Mouse (Mus musculus): ENCODE data around the gene Cdh24. TPM values are rescaled to one million over a fixed set of nuclear protein-coding genes. Genes with fewer than 3 reads are reported as not detected.

Gene Cdh24
- polyA plus RNA-seq (2016; fragmentation: Nextera tagmentation; extraction: Ambion mirVana): 3.1 and 3.3 TPM in 2 replicates

- Histone ChIP-seq H3K9me3 (replicated peaks) (no peaks in the 10 kb centered on the region), H3K36me3 (peaks cover 64% of the 10 kb centered on the region), H3K4me1 (replicated peaks) (peaks cover 10% of the 10 kb centered on the region), H3K4me2 (peak within 1 kb of the TSS; percentile 95), H3K27ac (ENCODE audit: poor library complexity, severe bottlenecking) (peak within 1 kb of the TSS; percentile 40), H3K27me3 (replicated peaks) (no peaks in the 10 kb centered on the region), H3K4me3 (peak within 1 kb of the TSS; percentile 68), H3K9ac (peak within 1 kb of the TSS; percentile 84)
- under 1% methylated on average over 49 of the region's 52 CpGs for WGBS
- peak; percentile 92 for ATAC-seq (ENCODE audit: insufficient number of reproducible peaks, low FRiP score)
These were observed at the start of gene Cdh24 for GRCm38 (mm10) chr14:54641305-54641969. Gene Cdh24, minus strand, starts transcription at chr14:54641364.

GRCm38 (mm10) chr14:54687251-54687650 lies 46.1 kb upstream of the Cdh24 start:
- Histone ChIP-seq H3K27me3 (replicated peaks) (no peaks in the 10 kb centered on the region), H3K36me3 (peaks cover 36% of the 10 kb centered on the region), H3K4me2 (peak overlapping the region; percentile 96), H3K4me3 (peak overlapping the region; percentile 97), H3K9me3 (replicated peaks) (no peaks in the 10 kb centered on the region), H3K4me1 (replicated peaks) (peaks cover 19% of the 10 kb centered on the region), H3K27ac (ENCODE audit: poor library complexity, severe bottlenecking) (peak overlapping the region; percentile 99), H3K9ac (peak overlapping the region; percentile 87)
- 6% methylated on average over 8 of the region's 8 CpGs for WGBS
- no peak for ATAC-seq (ENCODE audit: insufficient number of reproducible peaks, low FRiP score)

- Histone ChIP-seq H3K9me3 (replicated peaks) (no peaks in the 10 kb centered on the region), H3K4me3 (peak within 1 kb of the TSS; percentile 97), H3K4me1 (replicated peaks) (peaks cover 19% of the 10 kb centered on the region), H3K4me2 (peak within 1 kb of the TSS; percentile 96), H3K27ac (ENCODE audit: poor library complexity, severe bottlenecking) (peak within 1 kb of the TSS; percentile 99), H3K9ac (peak within 1 kb of the TSS; percentile 97), H3K27me3 (replicated peaks) (no peaks in the 10 kb centered on the region), H3K36me3 (peaks cover 39% of the 10 kb centered on the region)
- peak; percentile 96 for ATAC-seq (ENCODE audit: insufficient number of reproducible peaks, low FRiP score)
- under 1% methylated on average over 44 of the region's 44 CpGs for WGBS
These were observed 45.5 kb upstream of the Cdh24 start, which contains the start of gene Acin1 for GRCm38 (mm10) chr14:54686522-54687143. Gene Acin1, minus strand, starts transcription at chr14:54686931.

DNA sequence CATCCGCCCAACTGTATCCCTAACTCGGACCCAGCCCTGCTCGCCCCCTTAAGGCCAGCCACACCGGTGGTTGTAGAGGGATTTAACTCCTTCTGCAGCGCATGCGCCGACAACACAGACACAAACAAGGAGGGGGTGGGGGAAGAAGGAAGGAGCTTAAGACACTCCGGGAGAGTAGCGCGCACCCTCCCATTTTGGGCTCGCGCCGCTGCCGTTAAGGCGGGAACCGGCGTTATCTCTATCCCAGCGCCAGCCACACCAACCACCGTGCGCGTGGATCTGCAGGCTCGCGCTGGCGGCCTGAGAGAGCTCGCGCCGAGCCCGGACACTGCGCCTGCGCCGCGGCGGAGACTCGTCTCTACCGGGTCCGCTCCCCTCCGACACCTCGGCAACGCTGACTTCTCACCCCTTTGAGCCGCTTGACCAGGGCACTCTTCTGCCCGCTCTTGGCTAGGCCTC lies 44.9 kb upstream of the Cdh24 start, which contains the start of gene 1700123O20Rik:
1700123O20Rik (plus strand) TSS at position 154 of the 459 bp plus-strand sequence.
- H3K4me1 ChIP-seq (replicated peaks): peaks cover 19% of the 10 kb centered on the region
- H3K36me3 ChIP-seq: peaks cover 41% of the 10 kb centered on the region
- H3K4me3 ChIP-seq: peak within 1 kb of the TSS; percentile 97
- peak; percentile 87 for ATAC-seq (ENCODE audit: insufficient number of reproducible peaks, low FRiP score)
- H3K27me3 ChIP-seq (replicated peaks): no peaks in the 10 kb centered on the region
- WGBS: 0% methylated on average over 41 of the region's 41 CpGs
- peak within 1 kb of the TSS; percentile 97 for H3K9ac ChIP-seq
- H3K4me2 ChIP-seq: peak within 1 kb of the TSS; percentile 96
- peak within 1 kb of the TSS; percentile 99 for H3K27ac ChIP-seq (ENCODE audit: poor library complexity, severe bottlenecking)
- H3K9me3 ChIP-seq (replicated peaks): no peaks in the 10 kb centered on the region

GRCm38 (mm10) chr14:54685471-54685870 lies 44.3 kb upstream of the Cdh24 start:
- Histone ChIP-seq H3K27me3 (replicated peaks) (no peaks in the 10 kb centered on the region), H3K4me2 (peak overlapping the region; percentile 96), H3K27ac (ENCODE audit: poor library complexity, severe bottlenecking) (peak overlapping the region; percentile 99), H3K9me3 (replicated peaks) (no peaks in the 10 kb centered on the region), H3K9ac (peak overlapping the region; percentile 97), H3K36me3 (peaks cover 36% of the 10 kb centered on the region), H3K4me1 (replicated peaks) (peaks cover 19% of the 10 kb centered on the region), H3K4me3 (peak overlapping the region; percentile 97)
- WGBS: 13% methylated on average over 8 of the region's 8 CpGs
- no peak for ATAC-seq (ENCODE audit: insufficient number of reproducible peaks, low FRiP score)

GRCm38 (mm10) chr14:54682396-54682795 lies 41.2 kb upstream of the Cdh24 start:
- Histone ChIP-seq H3K27me3 (replicated peaks) (no peaks in the 10 kb centered on the region), H3K4me3 (no peak overlapping the region), H3K27ac (ENCODE audit: poor library complexity, severe bottlenecking) (no peak overlapping the region), H3K4me1 (replicated peaks) (peaks cover 6% of the 10 kb centered on the region; the same call in 1 of the 2 replicates), H3K9me3 (replicated peaks) (no peaks in the 10 kb centered on the region), H3K36me3 (peaks cover 48% of the 10 kb centered on the region), H3K4me2 (no peak overlapping the region), H3K9ac (no peak overlapping the region)
- no peak for ATAC-seq (ENCODE audit: insufficient number of reproducible peaks, low FRiP score)
- 90% methylated on average over 3 of the region's 3 CpGs for whole genome bisulfite sequencing

DNA sequence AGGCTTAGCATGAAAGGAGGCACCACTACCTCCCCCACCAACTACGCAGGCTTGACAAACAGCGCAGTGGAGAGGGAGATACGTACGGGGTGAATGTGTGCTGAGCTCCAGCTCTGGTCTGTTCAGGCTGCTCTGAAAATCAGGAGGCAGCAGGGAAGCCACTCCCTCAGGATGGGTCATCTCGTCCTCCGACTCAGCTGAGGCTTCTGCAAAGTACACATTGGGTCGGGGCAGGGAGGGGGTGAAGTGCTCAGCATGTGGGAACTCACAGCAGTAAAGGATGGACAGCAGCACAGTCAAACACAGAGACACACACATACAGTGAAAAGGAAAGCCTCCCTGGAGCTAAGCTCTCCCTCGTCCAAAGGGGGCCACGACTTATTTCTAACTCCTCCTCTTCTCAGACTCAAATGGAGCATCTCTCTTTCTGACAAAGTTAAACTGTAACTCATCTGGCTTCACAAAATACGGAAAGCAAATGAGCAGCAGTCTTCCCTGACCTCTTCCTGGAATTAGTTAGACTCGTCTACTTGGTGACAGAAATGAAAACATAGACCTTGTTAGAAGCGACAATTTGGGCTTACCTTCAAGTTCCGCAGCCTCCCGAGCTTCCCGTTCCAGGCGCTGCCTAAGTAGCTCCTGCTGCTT lies 37.6 kb upstream of the Cdh24 start:
- no peak for ATAC-seq (ENCODE audit: insufficient number of reproducible peaks, low FRiP score)
- Histone ChIP-seq H3K27ac (ENCODE audit: poor library complexity, severe bottlenecking) (no peak overlapping the region), H3K9me3 (replicated peaks) (no peaks in the 10 kb centered on the region), H3K4me3 (no peak overlapping the region), H3K4me1 (replicated peaks) (0 out of 2 replicates have a peak, but pooled peaks cover 6% of the 10 kb centered on the region), H3K9ac (no peak overlapping the region), H3K4me2 (no peak overlapping the region), H3K27me3 (replicated peaks) (no peaks in the 10 kb centered on the region), H3K36me3 (peaks cover 75% of the 10 kb centered on the region)
- 89% methylated on average over 16 of the region's 16 CpGs for WGBS

DNA sequence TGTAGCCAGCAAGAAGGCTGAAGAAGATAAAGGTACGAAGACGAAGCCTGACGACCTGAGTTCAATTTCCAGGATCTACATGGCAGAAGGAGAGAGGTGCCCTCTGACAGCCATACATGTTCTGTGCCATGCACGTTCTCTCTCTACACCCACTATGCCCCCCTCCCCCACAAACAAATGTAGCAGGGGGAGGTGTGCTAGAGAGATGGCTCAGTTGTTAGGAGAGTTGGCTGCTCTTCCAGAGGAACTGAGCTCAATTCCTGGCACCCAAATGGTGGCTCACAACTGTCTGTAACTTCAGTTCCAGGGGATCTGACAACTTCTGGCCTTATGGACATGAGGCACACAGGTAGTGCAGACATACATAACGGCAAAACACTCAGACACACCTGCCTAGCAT lies 35.1 kb upstream of the Cdh24 start:
- Histone ChIP-seq H3K4me1 (replicated peaks) (no peaks in the 10 kb centered on the region), H3K27me3 (replicated peaks) (no peaks in the 10 kb centered on the region), H3K4me3 (no peak overlapping the region), H3K27ac (ENCODE audit: poor library complexity, severe bottlenecking) (no peak overlapping the region), H3K4me2 (no peak overlapping the region), H3K36me3 (peaks cover 81% of the 10 kb centered on the region), H3K9me3 (replicated peaks) (no peaks in the 10 kb centered on the region), H3K9ac (peak overlapping the region; percentile 12; the same call in 1 of the 2 replicates)
- no peak for ATAC-seq (ENCODE audit: insufficient number of reproducible peaks, low FRiP score)
- 83% methylated on average over 5 of the region's 5 CpGs for WGBS

DNA sequence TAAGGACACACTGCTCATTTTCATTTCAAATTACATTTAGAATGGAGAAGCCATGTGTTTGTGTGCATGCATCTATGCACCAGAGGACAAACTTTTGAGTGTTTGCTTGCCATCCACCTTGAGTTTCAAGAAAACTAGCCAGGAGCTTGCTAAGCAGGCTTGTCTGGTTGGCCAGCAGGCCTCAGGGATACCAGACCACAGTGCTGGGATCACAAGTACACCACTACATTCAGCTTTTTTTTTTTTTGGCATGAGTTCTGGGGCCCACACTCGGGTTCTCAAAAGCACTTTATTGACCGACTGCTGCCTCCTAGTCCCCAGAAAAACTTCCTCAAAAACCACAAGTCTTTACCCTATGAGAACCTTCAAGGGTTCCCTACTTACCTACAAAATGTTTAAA lies 33.2 kb upstream of the Cdh24 start:
- Histone ChIP-seq H3K4me2 (no peak overlapping the region), H3K27me3 (replicated peaks) (no peaks in the 10 kb centered on the region), H3K36me3 (peaks cover 76% of the 10 kb centered on the region), H3K9me3 (replicated peaks) (no peaks in the 10 kb centered on the region), H3K4me3 (no peak overlapping the region), H3K27ac (ENCODE audit: poor library complexity, severe bottlenecking) (no peak overlapping the region), H3K9ac (no peak overlapping the region), H3K4me1 (replicated peaks) (no peaks in the 10 kb centered on the region)
- 71% methylated on average over 2 of the region's 2 CpGs for WGBS
- ATAC-seq (ENCODE audit: insufficient number of reproducible peaks, low FRiP score): no peak

DNA sequence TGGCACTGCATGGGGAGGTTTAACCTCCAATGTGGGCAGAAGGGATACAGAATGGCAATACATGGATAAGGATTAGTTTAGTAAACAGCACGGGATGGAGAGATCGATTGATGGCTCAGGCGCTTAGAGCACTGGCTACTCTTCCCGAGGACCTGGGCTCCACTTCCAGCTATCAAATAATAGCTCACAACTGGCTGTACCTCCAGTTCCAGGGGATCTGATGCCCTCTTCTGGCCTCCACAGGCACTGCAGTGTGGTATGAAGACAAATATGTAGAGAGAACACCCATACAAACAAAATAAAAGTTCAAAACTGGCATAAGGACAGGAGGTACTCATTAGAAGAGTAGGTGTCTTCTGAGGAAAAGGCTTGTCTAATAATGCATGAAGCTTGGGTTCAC lies 28.2 kb upstream of the Cdh24 start:
- Histone ChIP-seq H3K4me2 (no peak overlapping the region), H3K27me3 (replicated peaks) (no peaks in the 10 kb centered on the region), H3K4me1 (replicated peaks) (no peaks in the 10 kb centered on the region), H3K27ac (ENCODE audit: poor library complexity, severe bottlenecking) (no peak overlapping the region), H3K9me3 (replicated peaks) (no peaks in the 10 kb centered on the region), H3K36me3 (peaks cover 79% of the 10 kb centered on the region), H3K9ac (no peak overlapping the region), H3K4me3 (no peak overlapping the region)
- 79% methylated on average over 4 of the region's 4 CpGs for WGBS
- no peak for ATAC-seq (ENCODE audit: insufficient number of reproducible peaks, low FRiP score)

All from heart, embryonic 12.5 days (tissue).